8 mouse cellular contexts compared by ENCODE assay signal in genomic region chr13:21326191-21326590, GRCm38 (mm10). TPM values are rescaled to one million over a fixed set of nuclear protein-coding genes. Genes with fewer than 3 reads are reported as not detected.
DNase-seq lines count a peak whose midpoint lies in the region; ATAC-seq and TF ChIP-seq lines count a peak whose summit lies in the region.

No protein-coding gene starts in this region.

- 0 out of 2 replicates have a peak, but pooled peaks have one; percentile 16 for TF ChIP-seq CTCF in cerebellum, adult 2 months (IDR thresholded peaks at IDR 0.05; ENCODE audit: borderline replicate concordance, insufficient read depth, low read depth, low read length)

- in situ Hi-C loops in ES-E14 (cut with MboI; ENCODE audit: low sequenced_read_pairs in 2 of 2, unreplicated experiment in 2 of 2), result no loop called here

- H3K9me3 ChIP-seq in ES-E14 (ENCODE audit: control insufficient read depth, insufficient read depth, low read depth, low read length), result no peaks in the 10 kb centered on the region
- H3K9me3 ChIP-seq in forebrain, embryonic 11.5 days (ENCODE audit: control insufficient read depth, low read length), result no peaks in the 10 kb centered on the region
- no peaks in the 10 kb centered on the region for H3K9me3 ChIP-seq in intestine, embryonic 14.5 days (ENCODE audit: control insufficient read depth, low read length)
- no peaks in the 10 kb centered on the region for H3K9me3 ChIP-seq in midbrain, embryonic 11.5 days (ENCODE audit: control insufficient read depth, low read length)

- peak overlapping the region; percentile 62; the same call in 1 of the 2 replicates for H3K4me2 ChIP-seq in forebrain, embryonic 11.5 days (ENCODE audit: low read depth, low read length, severe bottlenecking)
- H3K4me2 ChIP-seq in intestine, embryonic 14.5 days (ENCODE audit: low read length), result peak overlapping the region; percentile 84
- H3K4me2 ChIP-seq in midbrain, embryonic 11.5 days, result peak overlapping the region; percentile 44

- H3K4me1 ChIP-seq in cerebellum, adult 2 months (ENCODE audit: control insufficient read depth, insufficient read depth, low read length), result no peaks in the 10 kb centered on the region; the same call in 1 of the 2 replicates
- H3K4me1 ChIP-seq in ES-E14 (ENCODE audit: control insufficient read depth in 2 of 2, insufficient read depth in 2 of 2, low read length in 2 of 2, poor library complexity in 1 of 2), result no peaks in the 10 kb centered on the region
- 0 out of 2 replicates have a peak, but pooled peaks cover 2% of the 10 kb centered on the region for H3K4me1 ChIP-seq in forebrain, embryonic 11.5 days (replicated peaks; ENCODE audit: control insufficient read depth, insufficient read depth, low read length)
- peaks cover 13% of the 10 kb centered on the region; the same call in 1 of the 2 replicates for H3K4me1 ChIP-seq in intestine, embryonic 14.5 days (replicated peaks; ENCODE audit: control insufficient read depth, insufficient read depth, low read length)
- H3K4me1 ChIP-seq in midbrain, embryonic 11.5 days (ENCODE audit: control insufficient read depth, insufficient read depth, low read length), result no peaks in the 10 kb centered on the region

- H3K27me3 ChIP-seq in cerebellum, adult 2 months (ENCODE audit: control insufficient read depth, insufficient read depth, low read length), result no peaks in the 10 kb centered on the region
- H3K27me3 ChIP-seq in forebrain, embryonic 11.5 days (ENCODE audit: control insufficient read depth, insufficient read depth, low read length), result no peaks in the 10 kb centered on the region
- H3K27me3 ChIP-seq in intestine, embryonic 14.5 days (replicated peaks; ENCODE audit: control insufficient read depth, insufficient read depth, low read length), result no peaks in the 10 kb centered on the region
- no peaks in the 10 kb centered on the region for H3K27me3 ChIP-seq in midbrain, embryonic 11.5 days (ENCODE audit: control insufficient read depth, insufficient read depth, low read length)

- 11% methylated on average over 4 of the region's 4 CpGs for WGBS in cerebellum, adult 2 months
- WGBS in forebrain, embryonic 11.5 days, result 7% methylated on average over 4 of the region's 4 CpGs
- 8% methylated on average over 4 of the region's 4 CpGs for WGBS in intestine, embryonic 14.5 days
- 14% methylated on average over 4 of the region's 4 CpGs for WGBS in midbrain, embryonic 11.5 days

- no peak for TF ChIP-seq POLR2A in cerebellum, adult 2 months (IDR thresholded peaks at IDR 0.05; ENCODE audit: borderline replicate concordance, insufficient read depth, low read length)

- no peak overlapping the region for H3K4me3 ChIP-seq in cerebellum, adult 2 months (replicated peaks; ENCODE audit: insufficient read depth, low read depth, low read length)
- peak overlapping the region; percentile 21 to 81; a peak in 2 of 4 replicates for H3K4me3 ChIP-seq in ES-E14 (ENCODE audit: insufficient read depth in 1 of 2, low read depth in 1 of 2, low read length in 2 of 2, poor library complexity in 1 of 2, severe bottlenecking in 1 of 2)
- H3K4me3 ChIP-seq in forebrain, embryonic 11.5 days (ENCODE audit: low read depth, low read length), result peak overlapping the region; percentile 43; the same call in 1 of the 2 replicates
- H3K4me3 ChIP-seq in intestine, embryonic 14.5 days (ENCODE audit: low read depth, low read length), result peak overlapping the region; percentile 48
- no peak overlapping the region for H3K4me3 ChIP-seq in midbrain, embryonic 11.5 days (ENCODE audit: low read depth, low read length)

- no peak overlapping the region for H3K9ac ChIP-seq in ES-E14 (ENCODE audit: insufficient read depth, low read depth, low read length, poor library complexity, severe bottlenecking)
- no peak overlapping the region for H3K9ac ChIP-seq in forebrain, embryonic 11.5 days (ENCODE audit: low read length)
- H3K9ac ChIP-seq in intestine, embryonic 14.5 days (ENCODE audit: low read length), result no peak overlapping the region
- no peak overlapping the region for H3K9ac ChIP-seq in midbrain, embryonic 11.5 days (ENCODE audit: low read length)

- H3K27ac ChIP-seq in cerebellum, adult 2 months (ENCODE audit: insufficient read depth, low read length), result no peak overlapping the region
- no peak overlapping the region for H3K27ac ChIP-seq in ES-E14 (ENCODE audit: insufficient read depth, low read depth, low read length, poor library complexity, severe bottlenecking)
- no peak overlapping the region for H3K27ac ChIP-seq in forebrain, embryonic 11.5 days (ENCODE audit: low read depth, low read length)
- no peak overlapping the region for H3K27ac ChIP-seq in intestine, embryonic 14.5 days (ENCODE audit: low read depth)
- no peak overlapping the region for H3K27ac ChIP-seq in midbrain, embryonic 11.5 days (ENCODE audit: low read depth, low read length)

- no peaks in the 10 kb centered on the region for H3K36me3 ChIP-seq in ES-E14 (ENCODE audit: control insufficient read depth, insufficient read depth, low read length, poor library complexity, severe bottlenecking)
- H3K36me3 ChIP-seq in forebrain, embryonic 11.5 days (ENCODE audit: control insufficient read depth, insufficient read depth, low read length), result no peaks in the 10 kb centered on the region
- H3K36me3 ChIP-seq in intestine, embryonic 14.5 days (ENCODE audit: control insufficient read depth, insufficient read depth, low read length), result no peaks in the 10 kb centered on the region
- no peaks in the 10 kb centered on the region for H3K36me3 ChIP-seq in midbrain, embryonic 11.5 days (ENCODE audit: control insufficient read depth, insufficient read depth, low read length)

- peak; percentile 42 for ATAC-seq in forebrain, embryonic 11.5 days (replicated peaks; ENCODE audit: low FRiP score)
- peak; percentile 20; the same call in 1 of the 2 replicates for ATAC-seq in intestine, embryonic 14.5 days (replicated peaks; ENCODE audit: low FRiP score, low TSS enrichment, low read depth)
- ATAC-seq in midbrain, embryonic 11.5 days (ENCODE audit: low FRiP score), result peak; percentile 51; the same call in 1 of the 2 replicates

- peak in 1 of 2 experiments; percentile 23 for DNase-seq in cerebellum, adult 2 months
- no peak for DNase-seq in cerebellum, adult 11-12 months
- peak; percentile 71 for DNase-seq in ES-E14 (ENCODE audit: low read depth, low spot score)
- DNase-seq in forebrain, embryonic 11.5 days (ENCODE audit: low spot score), result no peak
- DNase-seq in intestine, embryonic 14.5 days (ENCODE audit: low spot score), result no peak
- DNase-seq in midbrain, embryonic 11.5 days (ENCODE audit: low spot score, missing footprints), result peak; percentile 89
- DNase-seq in right cerebral cortex, postnatal 4 days, result no peak
- DNase-seq in left cerebral cortex, adult 8-10 months (ENCODE audit: low spot score in 2 of 2), result no peak

TF ChIP-seq in ES-E14, 5 proteins besides CTCF, POLR2A, EP300 and RAD21:
- TF ChIP-seq ZNF384 (IDR thresholded peaks at IDR 0.05; ENCODE audit: low read depth, low read length), result no peak
- 0 out of 2 replicates have a peak, but pooled peaks have one; percentile 49 for TF ChIP-seq MAFK (IDR thresholded peaks at IDR 0.05; ENCODE audit: insufficient read depth, low read depth, low read length)
- no peak for TF ChIP-seq CHD2 (IDR thresholded peaks at IDR 0.05; ENCODE audit: low read depth, low read length)
- TF ChIP-seq HCFC1 (IDR thresholded peaks at IDR 0.05; ENCODE audit: borderline replicate concordance, insufficient read depth, low read length), result no peak
- no peak; the same call in 1 of the 2 replicates for TF ChIP-seq ZC3H11A (IDR thresholded peaks at IDR 0.05; ENCODE audit: borderline replicate concordance, low read depth, low read length)

RNA-seq across cellular contexts. Expression of gene Gpx6, which starts 14.3 kb away (rescaled TPM):
- 0.25 and 0.33 TPM in 2 replicates for polyA plus RNA-seq in cerebellum, adult 2 months (2012; rRNA removed)
- 2.1 and 2.2 TPM in 2 replicates for total RNA-seq in ES-E14 (2012; rRNA removed)
- polyA plus RNA-seq in forebrain, embryonic 11.5 days (2014; fragmentation: Nextera tagmentation; extraction: Ambion mirVana), result not detected in 2 replicates
- 0.43 TPM in 1 of 2 replicates, not detected in the other for polyA plus RNA-seq in intestine, embryonic 14.5 days (2014; fragmentation: Nextera tagmentation; extraction: Ambion mirVana)
- not detected in 2 replicates for polyA plus RNA-seq in midbrain, embryonic 11.5 days (2014; fragmentation: Nextera tagmentation; extraction: Ambion mirVana)
- total RNA-seq in left cerebral cortex, adult 8-10 months (2022), result 1 to 10 TPM in 1 of 4 experiments, under 1 TPM in 3; 0.28 to 1.4 (median 0.59) TPM

RNA-seq across cellular contexts. Expression of gene Olfr1367, which starts 20.5 kb away (rescaled TPM):
- not detected in 2 replicates for polyA plus RNA-seq in cerebellum, adult 2 months (2012; rRNA removed)
- not detected in 2 replicates for total RNA-seq in ES-E14 (2012; rRNA removed)
- not detected in 2 replicates for polyA plus RNA-seq in forebrain, embryonic 11.5 days (2014; fragmentation: Nextera tagmentation; extraction: Ambion mirVana)
- polyA plus RNA-seq in intestine, embryonic 14.5 days (2014; fragmentation: Nextera tagmentation; extraction: Ambion mirVana), result not detected in 2 replicates
- polyA plus RNA-seq in midbrain, embryonic 11.5 days (2014; fragmentation: Nextera tagmentation; extraction: Ambion mirVana), result not detected in 2 replicates
- total RNA-seq in left cerebral cortex, adult 8-10 months (2022), result not detected

RNA-seq across cellular contexts. Expression of gene Gpx5, which starts 33.7 kb away (rescaled TPM):
- polyA plus RNA-seq in cerebellum, adult 2 months (2012; rRNA removed), result not detected in 2 replicates
- not detected in 2 replicates for total RNA-seq in ES-E14 (2012; rRNA removed)
- polyA plus RNA-seq in forebrain, embryonic 11.5 days (2014; fragmentation: Nextera tagmentation; extraction: Ambion mirVana), result not detected in 2 replicates
- not detected in 2 replicates for polyA plus RNA-seq in intestine, embryonic 14.5 days (2014; fragmentation: Nextera tagmentation; extraction: Ambion mirVana)
- not detected in 2 replicates for polyA plus RNA-seq in midbrain, embryonic 11.5 days (2014; fragmentation: Nextera tagmentation; extraction: Ambion mirVana)
- not detected for total RNA-seq in left cerebral cortex, adult 8-10 months (2022)

RNA-seq across cellular contexts. Expression of gene Zscan12, which starts 36.4 kb away (rescaled TPM):
- polyA plus RNA-seq in cerebellum, adult 2 months (2012; rRNA removed), result 6.5 and 6.7 TPM in 2 replicates
- total RNA-seq in ES-E14 (2012; rRNA removed), result 7.1 and 10.4 TPM in 2 replicates
- 20.5 and 22.4 TPM in 2 replicates for polyA plus RNA-seq in forebrain, embryonic 11.5 days (2014; fragmentation: Nextera tagmentation; extraction: Ambion mirVana)
- 10.1 and 12.7 TPM in 2 replicates for polyA plus RNA-seq in intestine, embryonic 14.5 days (2014; fragmentation: Nextera tagmentation; extraction: Ambion mirVana)
- 20.3 and 21.8 TPM in 2 replicates for polyA plus RNA-seq in midbrain, embryonic 11.5 days (2014; fragmentation: Nextera tagmentation; extraction: Ambion mirVana)
- 1 to 10 TPM; 6.7 to 8.8 (median 7.8) TPM for total RNA-seq in left cerebral cortex, adult 8-10 months (2022)

Comparison
In these comparisons a context has a peak if more than half of its experiments do, and no peak if none do; other contexts are left out.
1. DNase-seq: peak in ES-E14 (single experiment) and midbrain, embryonic 11.5 days (single experiment); none in cerebellum, adult 11-12 months (single experiment), forebrain, embryonic 11.5 days (single experiment), intestine, embryonic 14.5 days (single experiment), right cerebral cortex, postnatal 4 days (single experiment) and left cerebral cortex, adult 8-10 months (0 of 2).
2. H3K4me3 ChIP-seq: peak in ES-E14 (2 of 2), forebrain, embryonic 11.5 days (single experiment) and intestine, embryonic 14.5 days (single experiment); none in cerebellum, adult 2 months (single experiment) and midbrain, embryonic 11.5 days (single experiment).
3. Peak in every context shown above with its lines, with median percentiles within 50 percentile points of each other: ATAC-seq and H3K4me2 ChIP-seq.